Mouse (Mus musculus): ENCODE measurements around the gene Copa.

- TF ChIP-seq POLR2A (IDR thresholded peaks at IDR 0.05; ENCODE audit: control insufficient read depth, low read depth, low read length) (no peak), CTCF (IDR thresholded peaks at IDR 0.05; ENCODE audit: control insufficient read depth, insufficient read depth, insufficient replicate concordance, low read depth, low read length) (no peak)
Measured at GRCm38 (mm10) chr1:172064613-172065141, 17.7 kb upstream of the Copa start.

Data from testis, adult 2 months (tissue).